Mouse (Mus musculus) intestine, embryonic 16.5 days (tissue): ENCODE measurements at regions not wholly inside any gene's neighbourhood (a gene's known extent, or its start where the extent isn't known, plus 50 kb on each side); places are given as distances from the start of the nearest gene placed in this dataset.

Experiments used
- ATAC-seq: fragments of 200-750 bp; cut with Nextera tagmentation; 2 replicates; pipeline ENCODE4 v1.8.0; 2017; ENCODE audit warnings: moderate TSS enrichment, moderate library complexity
- H3K27ac ChIP-seq: fragments of 300-500 bp; sonication (generic); 2 replicates; pipeline ENCODE4 v1.5.1; 2014; ENCODE audit warnings: mild to moderate bottlenecking, low read length
- H3K27me3 ChIP-seq: fragments of 300-500 bp; sonication (generic); replicated peaks from 2 replicates; pipeline ENCODE4 v1.6.1; 2014; ENCODE audit warnings: low read length, control low read depth, mixed read lengths; ENCODE audit not compliant: control insufficient read depth, insufficient read depth
- H3K36me3 ChIP-seq: fragments of 300-500 bp; sonication (generic); 2 replicates; pipeline ENCODE4 v1.6.1; 2014; ENCODE audit warnings: low read length, control low read depth; ENCODE audit not compliant: control insufficient read depth, insufficient read depth
- H3K4me1 ChIP-seq: fragments of 300-500 bp; sonication (generic); 2 replicates; pipeline ENCODE4 v1.6.1; 2014; ENCODE audit warnings: low read length, control low read depth, mixed read lengths; ENCODE audit not compliant: control insufficient read depth, insufficient read depth
- H3K4me2 ChIP-seq: fragments of 300-500 bp; sonication (generic); 2 replicates; pipeline ENCODE4 v1.6.1; 2014; ENCODE audit warnings: low read depth, low read length, control low read depth
- H3K4me3 ChIP-seq: fragments of 300-500 bp; sonication (generic); 2 replicates; pipeline ENCODE4 v1.5.1; 2014; ENCODE audit warnings: mild to moderate bottlenecking, low read length
- H3K9ac ChIP-seq: fragments of 300-500 bp; sonication (generic); 2 replicates; pipeline ENCODE4 v1.6.1; 2014; ENCODE audit warnings: low read depth, low read length
- H3K9me3 ChIP-seq: fragments of 300-500 bp; sonication (generic); 2 replicates; pipeline ENCODE4 v1.6.1; 2016; ENCODE audit warnings: low read length, control low read depth; ENCODE audit not compliant: control insufficient read depth
- WGBS: fragments of 180-500 bp; shearing (Covaris S2); extraction: QIAGEN DNeasy Blood & Tissue Kit; methylation state at CpG from one replicate; pipeline ENCODE4 v1.1.7; 2014; 5-methylcytosine and 5-hydroxymethylcytosine counted together

- Histone ChIP-seq H3K9ac (no peak overlapping the region), H3K4me1 (peaks cover 17% of the 10 kb centered on the region), H3K36me3 (no peaks in the 10 kb centered on the region), H3K9me3 (no peaks in the 10 kb centered on the region), H3K4me2 (no peak overlapping the region), H3K27ac (peak overlapping the region; percentile 34; the same call in 1 of the 2 replicates), H3K27me3 (no peaks in the 10 kb centered on the region), H3K4me3 (no peak overlapping the region)
- WGBS = 84% methylated on average over 7 of the region's 7 CpGs
- no peak for ATAC-seq
Observed at GRCm38 (mm10) chr7:90042364-90042763, 61.6 kb upstream of the Eed start.

- Histone ChIP-seq H3K4me3 (no peak overlapping the region), H3K9ac (no peak overlapping the region), H3K9me3 (no peaks in the 10 kb centered on the region), H3K27ac (peak overlapping the region; percentile 46), H3K27me3 (no peaks in the 10 kb centered on the region), H3K36me3 (no peaks in the 10 kb centered on the region), H3K4me2 (no peak overlapping the region), H3K4me1 (peaks cover 17% of the 10 kb centered on the region)
- peak; percentile 32 for ATAC-seq
- WGBS = 40% methylated on average over 8 of the region's 8 CpGs
Observed at GRCm38 (mm10) chr7:90043526-90043925, 62.7 kb upstream of the Eed start.

GRCm38 (mm10) chr7:90044100-90044698 is 63.4 kb upstream of the Eed start:
- Histone ChIP-seq H3K4me2 (no peak overlapping the region), H3K4me3 (no peak overlapping the region), H3K27ac (no peak overlapping the region), H3K9ac (no peak overlapping the region), H3K9me3 (no peaks in the 10 kb centered on the region), H3K4me1 (peaks cover 17% of the 10 kb centered on the region), H3K36me3 (no peaks in the 10 kb centered on the region), H3K27me3 (no peaks in the 10 kb centered on the region)
- 69% methylated on average over 4 of the region's 4 CpGs for WGBS
- ATAC-seq = peak; percentile 43

GRCm38 (mm10) chr7:90045208-90045800 is 64.5 kb upstream of the Eed start:
- H3K4me2 ChIP-seq = no peak overlapping the region
- peaks cover 17% of the 10 kb centered on the region for H3K4me1 ChIP-seq
- H3K27ac ChIP-seq = 0 out of 2 replicates have a peak overlapping the region, but pooled peaks have one; percentile 23
- no peak overlapping the region for H3K9ac ChIP-seq
- 60% methylated on average over 4 of the region's 4 CpGs for WGBS
- ATAC-seq = peak; percentile 33; the same call in 1 of the 2 replicates
- no peaks in the 10 kb centered on the region for H3K36me3 ChIP-seq
- no peaks in the 10 kb centered on the region for H3K27me3 ChIP-seq
- H3K9me3 ChIP-seq = no peaks in the 10 kb centered on the region
- H3K4me3 ChIP-seq = no peak overlapping the region

- Histone ChIP-seq H3K36me3 (no peaks in the 10 kb centered on the region), H3K27ac (peak overlapping the region; percentile 17; the same call in 1 of the 2 replicates), H3K4me3 (no peak overlapping the region), H3K27me3 (no peaks in the 10 kb centered on the region), H3K4me1 (peaks cover 11% of the 10 kb centered on the region), H3K9me3 (no peaks in the 10 kb centered on the region), H3K4me2 (no peak overlapping the region), H3K9ac (no peak overlapping the region)
- ATAC-seq = no peak
- WGBS = 86% methylated on average over 3 of the region's 3 CpGs
Observed at GRCm38 (mm10) chr7:90046228-90046627, 65.4 kb upstream of the Eed start.

GRCm38 (mm10) chr7:90046862-90047261 is 66.1 kb upstream of the Eed start:
- Histone ChIP-seq H3K9me3 (no peaks in the 10 kb centered on the region), H3K36me3 (no peaks in the 10 kb centered on the region), H3K4me3 (no peak overlapping the region), H3K27ac (no peak overlapping the region), H3K4me1 (peaks cover 4% of the 10 kb centered on the region), H3K4me2 (no peak overlapping the region), H3K27me3 (no peaks in the 10 kb centered on the region), H3K9ac (no peak overlapping the region)
- WGBS = 90% methylated on average over 4 of the region's 4 CpGs
- no peak for ATAC-seq

- ATAC-seq = no peak
- Histone ChIP-seq H3K27me3 (no peaks in the 10 kb centered on the region), H3K4me3 (no peak overlapping the region), H3K4me1 (no peaks in the 10 kb centered on the region), H3K36me3 (no peaks in the 10 kb centered on the region), H3K27ac (no peak overlapping the region), H3K4me2 (no peak overlapping the region), H3K9me3 (no peaks in the 10 kb centered on the region), H3K9ac (no peak overlapping the region)
- 72% methylated on average over 10 of the region's 10 CpGs for WGBS
Observed at GRCm38 (mm10) chr7:90048401-90049307, 67.9 kb upstream of the Eed start.

- Histone ChIP-seq H3K4me2 (no peak overlapping the region), H3K36me3 (no peaks in the 10 kb centered on the region), H3K9ac (no peak overlapping the region), H3K4me1 (0 out of 2 replicates have a peak, but pooled peaks cover 3% of the 10 kb centered on the region), H3K4me3 (no peak overlapping the region), H3K27me3 (no peaks in the 10 kb centered on the region), H3K27ac (no peak overlapping the region), H3K9me3 (no peaks in the 10 kb centered on the region)
- WGBS = 71% methylated on average over 8 of the region's 8 CpGs
- no peak for ATAC-seq
Observed at GRCm38 (mm10) chr7:90049831-90050237, 69.1 kb upstream of the Eed start.

GRCm38 (mm10) chr7:90054795-90055511 is 74.2 kb upstream of the Eed start:
- Histone ChIP-seq H3K9ac (no peak overlapping the region), H3K27me3 (no peaks in the 10 kb centered on the region), H3K4me3 (no peak overlapping the region), H3K27ac (0 out of 2 replicates have a peak overlapping the region, but pooled peaks have one; percentile 17), H3K36me3 (no peaks in the 10 kb centered on the region), H3K4me1 (peaks cover 4% of the 10 kb centered on the region; the same call in 1 of the 2 replicates), H3K4me2 (no peak overlapping the region), H3K9me3 (no peaks in the 10 kb centered on the region)
- 40% methylated on average over 7 of the region's 7 CpGs for WGBS
- peak; percentile 74 for ATAC-seq
